Mouse (Mus musculus) fibroblast of lung, adult 2 months (primary cell): Measurements from ENCODE around the gene Cyp21a1.
"Not testable (repeated sequence)": the region's sequence is repeated elsewhere in the genome, so short reads cannot be mapped to it uniquely, and the experiment has no call there.

Source experiments
- DNase-seq: peaks from one replicate; pipeline ENCODE4 v3.0.0-alpha.2; 2011; ENCODE audit warnings: low read depth

The Cyp21a1 gene

GRCm38 (mm10) chr17:34804871-34805562 is 656 bp upstream of the Cyp21a1 start:
- no peak for DNase-seq

DNA sequence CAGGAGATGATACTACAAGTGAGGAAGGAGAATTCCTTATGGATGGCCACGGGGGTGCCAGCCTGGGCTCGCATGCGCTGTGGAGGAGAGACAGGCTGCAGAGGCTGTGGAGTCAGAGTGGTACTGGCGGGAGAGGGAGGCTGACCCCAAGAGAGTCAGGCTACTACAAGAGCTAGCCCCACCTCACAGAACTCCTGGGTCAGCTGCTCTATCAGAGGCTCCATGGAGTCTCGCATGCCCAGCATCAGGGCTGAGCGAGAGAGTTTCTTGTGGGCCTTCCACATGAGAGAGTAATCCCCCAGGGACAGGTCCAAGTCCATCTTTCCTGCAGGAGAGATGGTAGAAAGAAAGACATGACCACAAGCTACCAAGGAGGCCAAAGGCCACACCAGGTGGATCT is 994 bp downstream of the Cyp21a1 start:
- not testable (repeated sequence) for DNase-seq

- not testable (repeated sequence) for DNase-seq
These were observed 1.6 kb downstream of the Cyp21a1 start for GRCm38 (mm10) chr17:34802756-34803155.

- not testable (repeated sequence) for DNase-seq
These were observed 3.5 kb downstream of the Cyp21a1 start for GRCm38 (mm10) chr17:34800781-34801305.

DNA sequence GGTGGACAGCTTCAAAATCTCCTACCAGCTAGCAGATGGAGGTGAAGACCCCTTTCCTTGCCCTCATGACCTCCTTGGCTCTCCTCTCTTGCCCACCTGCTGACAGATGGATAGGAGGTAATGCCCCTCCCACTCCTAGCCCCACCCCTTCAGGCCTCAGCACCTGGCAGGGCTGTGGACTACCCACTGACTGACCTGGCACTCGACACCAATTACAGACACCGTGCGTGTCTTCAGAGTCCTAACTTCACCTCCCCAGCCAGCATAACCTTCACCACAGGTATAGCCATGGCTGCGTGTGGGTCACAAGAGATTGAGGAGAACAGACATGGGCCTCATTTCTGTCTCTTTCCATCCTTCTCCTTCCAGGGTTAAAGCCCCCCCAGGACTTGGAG is 4.8 kb downstream of the Cyp21a1 start:
- no peak for DNase-seq

DNA sequence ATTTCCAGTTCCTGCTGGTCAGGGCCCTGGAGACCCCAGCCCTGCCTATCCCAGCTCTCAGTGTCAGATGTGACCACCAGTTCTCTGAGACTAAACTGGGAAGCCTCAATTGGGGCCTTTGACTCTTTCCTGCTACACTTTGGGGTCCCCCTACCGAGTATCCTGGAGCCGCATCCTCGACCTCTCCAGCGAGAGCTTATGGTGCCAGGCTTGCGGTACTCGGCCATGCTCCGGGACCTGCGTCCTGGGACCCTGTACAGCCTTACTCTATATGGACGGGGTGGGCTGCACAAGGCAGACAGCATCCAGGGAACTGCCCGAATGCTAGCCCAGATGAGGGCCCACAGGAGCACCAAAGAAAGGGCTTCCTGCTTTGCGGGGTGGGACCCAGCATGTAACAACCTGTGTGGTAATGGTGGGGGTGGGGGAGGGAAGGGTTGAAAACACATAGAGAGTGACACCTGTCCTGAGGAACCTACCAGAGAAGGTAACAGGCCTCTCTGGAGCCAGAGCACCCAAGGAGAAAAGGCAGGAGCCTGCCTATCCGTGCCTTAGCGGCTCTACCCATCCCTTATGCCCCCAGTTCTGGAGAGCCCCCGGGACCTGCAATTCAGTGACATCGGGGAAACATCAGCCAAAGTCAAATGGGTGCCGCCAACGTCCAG is 5.4 kb downstream of the Cyp21a1 start:
- no peak for DNase-seq

- DNase-seq = not testable (repeated sequence)
These were observed 6.3 kb downstream of the Cyp21a1 start for GRCm38 (mm10) chr17:34798071-34798470.

GRCm38 (mm10) chr17:34797211-34797995 is 7.0 kb downstream of the Cyp21a1 start:
- DNase-seq = not testable (repeated sequence)

DNA sequence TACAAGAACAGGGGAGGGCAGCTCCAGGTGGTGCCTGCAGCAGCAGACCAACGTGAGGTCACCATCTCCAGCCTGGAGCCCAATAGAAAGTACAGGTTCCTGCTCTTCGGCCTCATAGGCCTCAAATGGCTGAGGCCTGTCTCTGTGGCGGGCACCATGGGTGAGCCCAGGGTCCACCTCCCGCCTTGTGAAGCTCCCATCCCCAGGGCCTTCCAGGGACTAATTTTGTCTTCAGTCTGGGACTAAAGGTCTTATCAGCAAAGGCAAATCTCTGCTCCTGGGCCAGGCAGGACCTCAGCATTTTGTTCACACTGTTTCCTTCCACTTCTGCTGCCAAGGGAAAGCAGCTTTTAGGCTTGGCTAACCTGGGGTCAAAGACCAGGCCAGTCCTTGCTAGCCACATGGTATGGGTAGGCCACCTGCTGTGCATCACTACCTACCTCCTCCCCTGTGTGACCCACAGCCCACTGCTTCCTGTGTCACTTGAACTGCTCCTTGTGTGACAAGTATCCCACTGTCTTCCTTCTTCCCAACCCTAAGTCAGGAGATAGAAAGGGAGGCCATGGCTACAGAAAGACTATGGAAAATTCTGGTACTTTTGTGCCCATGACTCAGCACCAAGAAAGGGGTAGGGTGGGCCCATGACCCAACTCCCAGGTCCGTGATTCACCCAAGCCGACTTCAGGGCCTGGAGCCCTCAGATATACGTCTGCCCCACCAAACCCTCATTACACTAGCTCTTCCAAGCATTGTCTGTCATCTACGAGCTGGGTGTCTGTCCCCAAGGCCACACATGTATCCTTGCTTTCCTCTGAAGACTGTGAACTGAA is 7.8 kb downstream of the Cyp21a1 start:
- DNase-seq = no peak

GRCm38 (mm10) chr17:34795633-34796032 is 8.7 kb downstream of the Cyp21a1 start:
- no peak for DNase-seq

GRCm38 (mm10) chr17:34795016-34795415 is 9.3 kb downstream of the Cyp21a1 start:
- DNase-seq = no peak

DNA sequence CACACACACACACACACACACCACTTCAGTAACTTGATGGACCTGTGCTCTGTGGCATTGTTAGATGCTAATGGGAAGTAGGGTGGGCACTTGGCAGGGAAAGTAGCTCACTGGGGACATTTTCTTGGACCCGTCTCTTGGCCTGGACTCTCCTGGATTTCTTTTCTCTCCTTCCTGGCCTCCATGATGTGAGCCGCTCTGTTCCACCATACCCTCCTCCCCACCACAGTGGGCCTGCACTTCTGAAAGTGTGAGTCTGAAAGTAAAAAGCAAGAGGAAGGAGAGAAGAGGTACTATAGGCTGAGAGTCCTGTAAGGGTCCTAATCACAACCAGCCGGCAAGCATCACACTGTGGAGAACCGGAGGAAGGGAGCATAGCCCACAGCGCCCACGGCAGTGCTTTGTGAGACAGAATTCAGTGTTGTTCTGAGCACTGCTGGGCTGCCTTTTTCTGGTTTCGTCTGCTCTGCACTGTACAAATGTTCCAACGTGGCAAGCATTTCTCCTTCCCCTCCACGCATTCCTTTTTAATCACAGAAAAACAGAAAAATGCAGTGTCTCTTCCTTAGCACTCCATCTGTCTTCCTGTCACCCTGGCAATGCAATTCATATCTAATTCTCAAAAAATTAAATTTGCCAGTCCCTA is 26.6 kb downstream of the Cyp21a1 start:
- DNase-seq = no peak

DNA sequence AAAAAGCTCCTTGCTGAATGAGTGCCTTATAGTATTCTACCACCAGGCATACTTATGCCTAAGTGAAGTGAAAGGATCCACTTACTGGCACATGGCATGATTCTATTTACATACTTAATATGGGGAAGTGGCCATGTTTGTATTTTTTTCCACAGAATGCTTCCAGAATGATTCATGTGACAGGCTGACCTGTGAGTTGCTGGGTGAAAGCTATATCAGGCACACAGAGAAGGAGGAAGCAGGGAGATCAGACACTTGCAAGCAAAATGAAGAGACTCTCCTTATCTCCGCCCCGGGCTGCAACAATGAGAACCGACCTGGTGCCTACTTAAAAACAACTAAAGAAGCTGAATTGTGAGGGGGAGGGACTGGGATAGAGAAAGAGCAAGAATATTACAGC is 42.9 kb downstream of the Cyp21a1 start:
- DNase-seq = no peak
